Mouse (Mus musculus) A20 (cell line): ENCODE data around the gene Vwa5b1.

Experiments used
- DNase-seq: peaks from one replicate; pipeline ENCODE4 v3.0.0-alpha.2; 2011; ENCODE audit warnings: low read depth, low spot score

Vwa5b1 gene

GRCm38 (mm10) chr4:138531761-138532160 is 103.9 kb downstream of the Vwa5b1 start:
- no peak for DNase-seq

GRCm38 (mm10) chr4:138530011-138530410 is 105.7 kb downstream of the Vwa5b1 start:
- no peak for DNase-seq

- DNase-seq, result no peak
Measured at GRCm38 (mm10) chr4:138525684-138526083, 110.0 kb downstream of the Vwa5b1 start.

- no peak for DNase-seq
Measured at GRCm38 (mm10) chr4:138524769-138525168, 110.9 kb downstream of the Vwa5b1 start.

- DNase-seq, result no peak
Measured at GRCm38 (mm10) chr4:138523775-138524174, 111.9 kb downstream of the Vwa5b1 start.

DNA sequence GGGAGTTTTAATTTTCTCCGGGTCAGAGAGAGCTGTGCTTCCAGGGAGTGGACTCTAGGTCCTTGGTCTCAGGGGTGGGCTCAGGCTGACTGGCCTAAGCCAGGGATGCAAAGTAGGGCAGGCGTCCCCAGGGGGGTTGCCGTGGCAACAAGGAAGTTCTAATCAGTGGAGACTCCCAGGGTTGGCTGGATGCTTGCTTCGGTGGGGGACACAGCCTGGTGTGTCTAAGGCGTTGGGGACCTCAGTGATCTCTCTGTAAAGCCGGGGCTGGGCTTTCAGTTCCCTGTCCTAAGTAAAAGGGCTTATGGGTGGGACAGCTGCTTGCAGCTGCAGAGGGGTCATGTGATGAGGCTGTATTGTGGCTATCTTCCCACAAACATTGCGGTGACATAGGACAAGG is 113.4 kb downstream of the Vwa5b1 start:
- peak; percentile 55 for DNase-seq

GRCm38 (mm10) chr4:138517153-138517789 is 118.4 kb downstream of the Vwa5b1 start:
- DNase-seq, result no peak

GRCm38 (mm10) chr4:138516448-138516847 is 119.2 kb downstream of the Vwa5b1 start:
- no peak for DNase-seq
